Mouse (Mus musculus): Measurements from ENCODE around the gene Slc39a11. TPM values are rescaled to one million over a fixed set of nuclear protein-coding genes. Genes with fewer than 3 reads are reported as not detected.

Gene Slc39a11
- total and polyA plus RNA-seq, 3 experiments: 43.2 to 54.4 (median 51.0) TPM

DNA sequence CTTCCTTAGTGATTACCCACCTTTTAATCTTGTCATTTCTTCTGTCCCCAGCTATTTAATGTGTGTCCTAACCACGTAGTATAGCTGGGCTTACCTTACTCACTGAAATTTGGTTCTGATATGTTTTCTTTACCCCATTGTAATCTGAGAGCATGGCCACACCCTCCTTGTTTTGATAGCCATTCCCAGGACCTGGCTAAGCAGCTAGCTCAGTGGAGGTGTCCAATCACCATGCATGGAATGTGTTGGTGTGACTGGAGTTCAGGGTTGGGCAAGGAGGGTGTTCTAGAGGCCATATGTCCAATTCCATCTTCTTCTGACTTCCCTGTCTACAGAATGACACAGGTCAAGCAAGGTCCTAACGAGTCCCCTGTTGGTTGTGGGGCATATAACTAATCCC is 429.2 kb downstream of the Slc39a11 start:
- Histone ChIP-seq H3K9ac (ENCODE audit: insufficient read depth, low read depth) (no peak overlapping the region), H3K27me3 (replicated peaks) (no peaks in the 10 kb centered on the region), H3K36me3 (replicated peaks in 1 of 2; ENCODE audit: control insufficient read depth in 1 of 2, insufficient read depth in 1 of 2, low read length in 1 of 2) (no peaks in the 10 kb centered on the region), H3K4me2 (ENCODE audit: insufficient read depth, low read depth, poor library complexity, severe bottlenecking) (no peak overlapping the region), H3K27ac (ENCODE audit: insufficient read depth, low read depth) (no peak overlapping the region), H3K9me3 (replicated peaks; ENCODE audit: low read length) (no peaks in the 10 kb centered on the region), H3K79me2 (replicated peaks; ENCODE audit: control insufficient read depth, extremely low read depth, insufficient read depth, poor library complexity, severe bottlenecking) (no peaks in the 10 kb centered on the region), H3K4me1 (ENCODE audit: control insufficient read depth in 1 of 2, insufficient read depth in 2 of 2) (no peaks in the 10 kb centered on the region; a peak in 1 of 4 replicates), H3K4me3 (replicated peaks in 1 of 3; ENCODE audit: low read depth in 2 of 3, low read length in 2 of 3, poor library complexity in 1 of 3) (no peak overlapping the region)
- dilution Hi-C loops (cut with MboI; ENCODE audit: extremely low pct_ligation_motif_present, extremely low pct_unique_long_range_greater_than_20kb, low sequenced_read_pairs): no loop called here
- TF ChIP-seq RAD21 (IDR thresholded peaks at IDR 0.05; ENCODE audit: low read depth, low read length) (no peak), MXI1 (IDR thresholded peaks at IDR 0.05; ENCODE audit: low read depth, low read length) (no peak)
- DNase-seq (ENCODE audit: extremely low read depth): no peak
- in situ Hi-C loops (cut with MboI; ENCODE audit: low pct_ligation_motif_present, low pct_unique_long_range_greater_than_20kb, low sequenced_read_pairs): no loop called here

DNA sequence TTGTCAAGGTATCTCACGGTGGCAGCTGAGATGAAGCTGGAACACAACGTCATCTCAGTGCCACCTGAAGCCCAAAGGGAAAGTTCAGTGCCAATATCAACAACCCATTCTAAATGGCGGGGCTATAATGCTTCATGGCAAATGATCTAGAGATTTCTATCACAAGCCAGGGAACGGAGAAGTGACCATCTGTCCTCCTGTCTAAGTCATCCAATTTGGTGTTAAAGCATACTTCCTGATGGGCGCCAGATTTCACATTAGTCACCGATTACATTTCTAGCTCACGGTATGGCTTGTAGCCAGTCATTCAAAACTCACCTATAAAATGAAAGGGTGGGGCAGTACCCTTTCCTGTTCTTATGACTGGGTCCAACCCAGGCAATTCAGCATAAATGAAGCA is 435.1 kb downstream of the Slc39a11 start:
- Histone ChIP-seq H3K9me3 (replicated peaks; ENCODE audit: low read length) (peaks cover 4% of the 10 kb centered on the region), H3K4me3 (replicated peaks in 1 of 3; ENCODE audit: low read depth in 2 of 3, low read length in 2 of 3, poor library complexity in 1 of 3) (no peak overlapping the region)
- no peak for TF ChIP-seq CTCF (conservative IDR thresholded peaks at IDR 0.05 in 1 of 2, IDR thresholded peaks at IDR 0.05 in 1 of 2; ENCODE audit: low read depth in 2 of 2, low read length in 2 of 2)
- no peak for TF ChIP-seq IRF4 (IDR thresholded peaks at IDR 0.05; ENCODE audit: low read depth, low read length)
- no peak for TF ChIP-seq CHD1 (IDR thresholded peaks at IDR 0.05; ENCODE audit: low read depth, low read length)
- TF ChIP-seq NELFE (IDR thresholded peaks at IDR 0.05; ENCODE audit: low read depth, low read length): no peak
- TF ChIP-seq HCFC1 (IDR thresholded peaks at IDR 0.05; ENCODE audit: low read depth, low read length): no peak
- TF ChIP-seq RAD21 (IDR thresholded peaks at IDR 0.05; ENCODE audit: low read depth, low read length): no peak
- no peak for TF ChIP-seq MEF2A (IDR thresholded peaks at IDR 0.05; ENCODE audit: borderline replicate concordance, low read depth, low read length)
- TF ChIP-seq SIN3A (IDR thresholded peaks at IDR 0.05; ENCODE audit: low read length): no peak
- TF ChIP-seq JUN (IDR thresholded peaks at IDR 0.05; ENCODE audit: insufficient read depth, low read depth, low read length): no peak
- no peak for TF ChIP-seq POLR2AphosphoS2 (IDR thresholded peaks at IDR 0.05; ENCODE audit: low read depth, low read length)

DNA sequence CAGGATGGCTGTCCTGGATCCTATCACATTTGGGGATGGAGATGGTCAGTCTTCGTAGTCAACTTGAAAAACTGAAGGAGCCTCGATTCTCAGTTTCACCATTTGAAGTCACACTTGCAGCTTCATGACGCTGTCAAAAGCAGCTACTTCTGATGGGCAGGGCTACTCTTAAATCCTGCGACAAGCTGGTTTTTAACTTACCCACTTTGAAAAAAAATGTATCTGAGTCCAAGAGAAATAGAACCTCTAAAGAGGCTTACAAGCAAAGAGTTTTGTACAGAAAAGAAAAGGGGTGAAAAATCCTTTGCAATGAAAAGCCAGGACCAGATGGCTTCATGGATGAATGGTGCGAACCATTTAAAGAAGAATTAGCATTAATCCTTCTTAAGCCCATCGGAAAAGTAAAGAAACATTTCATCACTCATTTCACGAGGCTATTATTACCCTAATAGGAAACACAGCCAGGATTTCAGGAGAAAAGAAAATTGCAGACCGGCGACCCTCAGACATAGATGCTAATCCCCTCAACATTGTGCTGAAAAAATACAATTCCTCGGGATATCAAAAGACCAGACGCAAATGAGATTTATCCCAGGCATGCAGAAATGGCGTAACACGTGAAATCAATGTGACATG is 437.4 kb downstream of the Slc39a11 start:
- TF ChIP-seq MEF2A (IDR thresholded peaks at IDR 0.05; ENCODE audit: borderline replicate concordance, low read depth, low read length) (no peak), ETS1 (conservative IDR thresholded peaks at IDR 0.05; ENCODE audit: low read depth, low read length) (no peak), NRF1 (IDR thresholded peaks at IDR 0.05; ENCODE audit: low read depth, low read length) (no peak), ZNF384 (IDR thresholded peaks at IDR 0.05; ENCODE audit: low read depth, low read length) (no peak), RCOR1 (conservative IDR thresholded peaks at IDR 0.05; ENCODE audit: low read depth, low read length) (no peak), GABPA (IDR thresholded peaks at IDR 0.05; ENCODE audit: insufficient replicate concordance, low read depth, low read length) (no peak)
- no peaks in the 10 kb centered on the region for H3K79me2 ChIP-seq (replicated peaks; ENCODE audit: control insufficient read depth, extremely low read depth, insufficient read depth, poor library complexity, severe bottlenecking)
- in situ Hi-C loops (cut with MboI; ENCODE audit: low pct_ligation_motif_present, low pct_unique_long_range_greater_than_20kb, low sequenced_read_pairs) (no loop called here), dilution Hi-C loops (cut with MboI; ENCODE audit: extremely low pct_ligation_motif_present, extremely low pct_unique_long_range_greater_than_20kb, low sequenced_read_pairs) (no loop called here)
- no peak overlapping the region for H3K4me3 ChIP-seq (replicated peaks in 1 of 3; ENCODE audit: low read depth in 2 of 3, low read length in 2 of 3, poor library complexity in 1 of 3)
- no peak for DNase-seq (ENCODE audit: extremely low read depth)
- H3K27me3 ChIP-seq (replicated peaks): no peaks in the 10 kb centered on the region
- H3K4me1 ChIP-seq (ENCODE audit: control insufficient read depth in 1 of 2, insufficient read depth in 2 of 2): no peaks in the 10 kb centered on the region
- no peaks in the 10 kb centered on the region for H3K36me3 ChIP-seq (replicated peaks in 1 of 2; ENCODE audit: control insufficient read depth in 1 of 2, insufficient read depth in 1 of 2, low read length in 1 of 2)
- no peak overlapping the region for H3K27ac ChIP-seq (ENCODE audit: insufficient read depth, low read depth)
- H3K4me2 ChIP-seq (ENCODE audit: insufficient read depth, low read depth, poor library complexity, severe bottlenecking): no peak overlapping the region
- peaks cover 4% of the 10 kb centered on the region for H3K9me3 ChIP-seq (replicated peaks; ENCODE audit: low read length)
- no peak overlapping the region for H3K9ac ChIP-seq (ENCODE audit: insufficient read depth, low read depth)

More for the DNA sequence above, 435.1 kb downstream of the Slc39a11 start:
- Histone ChIP-seq H3K27ac (ENCODE audit: insufficient read depth, low read depth) (no peak overlapping the region), H3K36me3 (replicated peaks in 1 of 2; ENCODE audit: control insufficient read depth in 1 of 2, insufficient read depth in 1 of 2, low read length in 1 of 2) (no peaks in the 10 kb centered on the region), H3K9ac (ENCODE audit: insufficient read depth, low read depth) (no peak overlapping the region), H3K27me3 (replicated peaks) (no peaks in the 10 kb centered on the region), H3K4me1 (ENCODE audit: control insufficient read depth in 1 of 2, insufficient read depth in 2 of 2) (no peaks in the 10 kb centered on the region), H3K79me2 (replicated peaks; ENCODE audit: control insufficient read depth, extremely low read depth, insufficient read depth, poor library complexity, severe bottlenecking) (no peaks in the 10 kb centered on the region), H3K4me2 (ENCODE audit: insufficient read depth, low read depth, poor library complexity, severe bottlenecking) (no peak overlapping the region)
- dilution Hi-C loops (cut with MboI; ENCODE audit: extremely low pct_ligation_motif_present, extremely low pct_unique_long_range_greater_than_20kb, low sequenced_read_pairs): no loop called here
- in situ Hi-C loops (cut with MboI; ENCODE audit: low pct_ligation_motif_present, low pct_unique_long_range_greater_than_20kb, low sequenced_read_pairs): no loop called here
- DNase-seq (ENCODE audit: extremely low read depth): no peak

Measured in CH12.LX (cell line).